Mouse (Mus musculus) adrenal gland, adult 2 months (tissue): Measurements from ENCODE around the gene Cmtm1. TPM values are rescaled to one million over a fixed set of nuclear protein-coding genes. Genes with fewer than 3 reads are reported as not detected.
"Not testable (repeated sequence)": the region's sequence is repeated elsewhere in the genome, so short reads cannot be mapped to it uniquely, and the experiment has no call there.

ENCODE experiments used
- DNase-seq: peaks from one replicate; pipeline ENCODE4 v3.0.0; 2021
- long read RNA-seq: library from polyadenylated mRNA; stranded (forward); transcript quantifications from one replicate; pipeline ENCODE4 v2.0.0, GENCODE M21; 2021
- polyA plus RNA-seq: library from polyadenylated mRNA; depleted of rRNA; stranded (reverse); fragments of >200 nt; gene quantifications from 2 replicates; pipeline ENCODE4 v1.2.3, GENCODE M21; 2012; rRNA removed
- total RNA-seq, 2 experiments: library from RNA; stranded (reverse); gene quantifications; 2 replicates each; pipeline ENCODE4 v1.2.3; 2021

Gene Cmtm1
- under 1 TPM in 1 of 2 experiments, not detected in 1; 0.29 TPM for total RNA-seq
- polyA plus RNA-seq = 0.09 TPM in 1 of 2 replicates, not detected in the other
- long read RNA-seq = 0 reads

DNA sequence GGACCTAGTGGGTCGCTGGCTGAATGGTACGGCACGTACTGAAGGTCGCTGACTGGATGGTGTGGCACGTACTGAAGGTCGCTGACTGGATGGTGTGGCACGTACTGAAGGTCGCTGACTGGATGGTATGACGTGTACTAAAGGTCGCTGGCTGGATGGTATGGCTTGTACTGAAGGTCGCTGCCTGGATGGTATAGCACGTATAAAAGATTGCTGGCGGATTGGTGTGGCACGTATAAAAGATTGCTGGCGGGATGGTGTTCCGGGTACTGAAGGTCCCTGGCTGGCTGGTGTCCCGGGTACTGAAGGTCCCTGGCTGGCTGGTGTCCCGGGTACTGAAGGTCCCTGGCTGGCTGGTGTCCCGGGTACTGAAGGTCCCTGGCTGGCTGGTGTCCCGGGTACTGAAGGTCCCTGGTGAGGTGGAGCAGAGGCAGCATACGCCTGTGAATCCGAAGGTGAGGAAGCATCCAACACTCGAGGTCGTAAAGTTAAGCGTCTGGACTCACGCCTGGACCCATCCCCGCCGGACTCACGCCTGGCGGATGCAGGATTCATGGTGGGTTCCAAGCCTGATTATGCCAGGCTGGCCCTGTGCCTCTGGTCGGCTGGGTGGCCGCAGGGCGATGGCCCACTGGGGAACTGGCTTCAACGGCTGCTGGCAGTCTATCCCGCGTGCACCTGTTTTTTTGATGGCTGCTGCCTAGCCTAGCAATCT, at the start of gene Cmtm1, which contains the start of gene Gm45711:
Gene Cmtm1, minus strand, starts transcription at position 705 of the 715 bp plus-strand sequence.
Gene Gm45711, minus strand, starts transcription at position 641 of the 715 bp plus-strand sequence.
- peak; percentile 91 for DNase-seq

DNA sequence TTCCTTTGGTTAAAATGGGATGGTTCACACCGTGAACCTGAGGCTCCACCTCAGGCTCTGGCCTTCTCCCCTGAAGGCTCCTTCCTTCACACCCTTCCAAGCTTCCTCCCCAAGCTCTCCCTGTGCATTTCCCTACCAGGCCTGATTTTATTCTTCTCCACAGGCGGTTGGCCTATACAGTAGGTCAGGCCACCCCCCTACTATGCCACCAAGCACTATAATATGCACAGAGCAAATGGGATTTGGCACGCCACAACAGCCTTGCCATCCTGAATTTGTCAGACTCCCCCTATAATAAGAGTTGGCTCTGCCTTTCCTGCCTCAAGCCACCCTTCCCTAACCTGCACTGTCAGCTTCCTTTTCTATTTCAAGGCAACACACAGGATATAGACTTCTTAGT, 48.7 kb upstream of the Cmtm1 start:
- no peak for DNase-seq

DNA sequence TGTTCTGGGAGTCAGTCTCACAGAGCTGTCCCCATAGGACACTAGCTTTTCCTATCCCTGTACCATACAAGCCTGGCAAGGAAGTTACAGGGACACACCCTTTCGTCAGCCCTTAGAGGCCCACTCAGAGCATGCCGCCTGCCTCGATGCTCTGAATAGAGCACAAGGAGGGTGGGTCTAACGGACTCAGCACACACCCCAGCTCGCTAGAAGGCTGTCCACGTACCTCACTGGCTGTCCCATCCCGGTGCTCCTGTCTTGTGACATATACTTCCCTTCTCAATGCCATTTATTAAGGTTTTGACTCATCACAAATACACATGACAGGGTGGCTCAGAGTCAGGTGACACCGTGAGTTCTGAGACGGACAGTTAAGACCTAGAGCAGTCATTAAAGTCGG, 44.6 kb upstream of the Cmtm1 start:
- no peak for DNase-seq

DNA sequence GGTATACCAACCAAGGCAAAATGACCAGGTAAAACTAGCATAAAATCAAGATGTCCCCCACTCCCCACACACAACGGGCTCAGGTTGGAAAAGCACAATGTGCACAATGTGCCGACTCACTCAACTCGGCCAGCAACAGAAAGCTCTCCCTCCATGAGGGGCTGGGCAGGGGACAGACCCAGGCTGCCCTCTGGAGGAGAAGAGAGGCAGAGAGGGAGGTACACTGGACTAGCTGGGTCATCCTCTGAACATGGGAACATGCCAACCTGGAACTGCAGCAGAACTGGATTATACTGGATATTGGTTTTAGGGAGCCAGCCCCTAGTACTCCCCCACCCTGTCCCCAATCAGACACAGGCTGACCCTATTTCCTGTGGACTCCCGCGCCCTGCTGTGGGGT, 43.2 kb upstream of the Cmtm1 start:
- DNase-seq = no peak

DNA sequence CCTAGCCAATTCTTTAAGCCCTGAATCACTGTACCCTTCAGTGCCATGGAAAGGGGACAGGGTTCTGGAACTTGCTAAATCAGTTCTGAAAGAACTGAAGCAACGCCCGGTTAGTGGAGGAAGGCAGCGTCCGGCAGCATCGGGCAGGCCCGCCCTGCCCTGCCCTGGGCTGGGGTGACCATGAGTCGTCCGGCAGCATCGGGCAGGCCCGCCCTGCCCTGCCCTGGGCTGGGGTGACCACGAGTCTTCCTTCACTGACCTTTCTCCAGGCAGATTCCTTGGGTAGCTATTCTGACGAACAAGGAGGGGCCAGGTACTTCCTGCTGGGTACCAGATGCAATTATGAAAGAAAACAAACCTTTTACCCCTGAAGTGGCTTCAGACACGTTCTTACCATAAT, 40.1 kb upstream of the Cmtm1 start:
- DNase-seq = no peak

DNA sequence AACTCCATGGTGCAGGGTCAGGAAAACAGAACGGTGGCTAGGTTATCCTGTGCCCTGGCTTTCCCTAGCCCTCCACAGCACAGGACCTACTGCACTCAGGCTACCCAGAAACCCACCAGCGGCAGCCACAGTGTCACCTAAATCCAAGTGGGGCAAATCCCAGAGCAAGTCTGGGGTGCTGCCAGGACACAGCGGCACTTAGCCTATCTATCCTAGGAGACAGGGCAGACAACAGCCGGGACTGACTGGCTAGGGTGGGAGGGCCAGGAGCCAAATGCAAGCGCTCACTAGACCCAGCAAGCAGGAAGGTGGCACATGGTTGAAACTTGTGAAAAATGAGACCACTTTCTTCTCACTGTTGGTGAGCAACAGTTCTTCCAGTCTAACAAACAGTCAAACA, 39.0 kb upstream of the Cmtm1 start:
- DNase-seq = no peak

DNA sequence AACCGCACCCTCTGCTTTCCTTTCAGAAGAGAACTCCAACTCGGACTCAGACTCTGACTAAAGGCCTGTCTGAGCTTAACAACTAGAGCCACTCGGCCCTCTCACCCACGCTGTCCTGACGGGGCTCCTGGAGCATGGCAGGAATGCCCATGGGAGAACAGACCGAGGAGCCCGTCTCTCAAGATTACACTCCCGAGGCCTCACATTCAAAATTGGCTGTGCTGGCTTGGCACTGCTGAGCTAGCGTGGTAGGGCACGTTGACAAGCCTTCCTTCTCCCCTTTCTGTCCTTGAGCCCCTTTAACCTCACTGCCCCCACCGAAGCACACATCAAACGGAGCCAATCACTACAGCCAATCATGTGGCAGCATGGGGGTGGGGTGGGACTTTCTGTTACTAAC, 36.8 kb upstream of the Cmtm1 start:
- peak; percentile 30 for DNase-seq

DNA sequence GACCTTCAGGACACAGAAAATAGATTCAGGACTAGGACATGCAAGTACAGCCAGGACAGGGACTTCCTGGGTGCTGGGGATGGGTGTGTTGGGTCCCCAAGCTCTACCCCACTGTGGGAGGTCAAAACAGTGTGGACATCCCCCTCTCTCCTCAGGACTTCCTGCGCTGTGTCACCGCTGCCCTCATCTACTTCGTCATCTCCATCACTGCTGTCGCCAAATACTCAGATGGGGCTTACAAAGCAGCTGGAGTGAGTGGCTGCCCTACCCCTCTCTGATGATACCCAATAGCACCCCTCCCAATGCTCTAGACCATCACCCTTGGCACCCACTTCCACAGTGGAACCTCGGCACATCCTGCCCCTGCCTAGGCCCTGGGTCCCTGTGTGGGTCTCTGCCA, 34.7 kb upstream of the Cmtm1 start:
- DNase-seq = no peak

DNA sequence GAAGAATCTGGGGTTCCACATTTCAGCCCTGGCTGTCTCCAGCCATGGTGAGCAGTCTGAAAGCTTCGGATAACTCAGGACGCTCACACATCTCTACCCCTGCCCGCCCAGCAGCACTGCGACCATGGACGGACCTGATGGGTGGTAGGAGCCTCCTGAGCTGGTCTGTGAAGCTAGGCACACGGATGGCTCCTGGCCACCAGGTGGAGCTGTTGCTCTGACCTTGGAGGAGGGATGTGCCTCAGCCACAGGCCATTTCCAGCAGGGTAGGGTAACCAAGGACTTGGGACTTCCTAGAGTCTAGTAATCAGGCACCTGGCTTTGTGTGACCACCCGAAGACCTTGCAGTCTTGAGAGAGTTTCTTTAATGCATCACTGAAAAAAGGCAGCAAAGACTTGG, 34.0 kb upstream of the Cmtm1 start:
- peak; percentile 87 for DNase-seq

DNA sequence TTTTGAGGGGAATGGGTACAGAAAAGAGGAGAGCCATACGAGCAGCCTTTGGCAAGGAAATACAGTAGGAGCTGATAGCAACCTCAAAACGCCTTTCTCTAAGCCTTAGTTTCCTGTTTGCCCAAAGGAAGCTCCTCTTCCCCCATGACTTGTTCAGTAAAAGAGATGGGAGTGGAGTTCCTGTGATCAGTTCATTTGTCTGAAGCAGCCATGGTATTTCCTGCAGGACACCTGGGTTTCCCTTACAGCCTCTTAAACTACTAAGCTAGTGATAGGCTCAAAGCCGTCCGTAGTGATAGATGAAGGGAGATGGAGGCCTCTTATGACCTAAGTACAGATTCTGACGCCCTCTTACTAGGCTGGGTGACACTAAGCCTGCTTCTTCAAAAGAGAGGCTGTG, 32.5 kb upstream of the Cmtm1 start:
- no peak for DNase-seq

DNA sequence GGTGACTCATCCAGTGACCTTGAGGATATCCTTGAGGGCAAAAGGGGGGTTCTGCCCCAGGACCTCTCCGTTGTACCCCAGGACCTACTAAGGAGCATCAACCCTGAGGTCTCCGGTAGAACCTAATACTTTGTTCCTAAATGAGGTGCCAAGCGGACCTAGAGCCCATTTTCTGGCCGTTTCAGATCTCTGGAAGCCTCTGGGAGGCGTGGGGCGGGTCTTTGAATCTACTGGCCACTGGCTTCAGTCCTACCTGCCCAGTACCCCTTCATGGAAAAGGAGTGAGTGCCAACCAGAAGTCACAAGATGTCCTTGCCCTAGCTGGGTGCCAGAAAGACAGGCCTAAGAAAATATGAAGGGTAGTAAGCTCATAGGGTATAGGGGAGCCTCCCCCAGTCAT, 31.7 kb upstream of the Cmtm1 start:
- no peak for DNase-seq

DNA sequence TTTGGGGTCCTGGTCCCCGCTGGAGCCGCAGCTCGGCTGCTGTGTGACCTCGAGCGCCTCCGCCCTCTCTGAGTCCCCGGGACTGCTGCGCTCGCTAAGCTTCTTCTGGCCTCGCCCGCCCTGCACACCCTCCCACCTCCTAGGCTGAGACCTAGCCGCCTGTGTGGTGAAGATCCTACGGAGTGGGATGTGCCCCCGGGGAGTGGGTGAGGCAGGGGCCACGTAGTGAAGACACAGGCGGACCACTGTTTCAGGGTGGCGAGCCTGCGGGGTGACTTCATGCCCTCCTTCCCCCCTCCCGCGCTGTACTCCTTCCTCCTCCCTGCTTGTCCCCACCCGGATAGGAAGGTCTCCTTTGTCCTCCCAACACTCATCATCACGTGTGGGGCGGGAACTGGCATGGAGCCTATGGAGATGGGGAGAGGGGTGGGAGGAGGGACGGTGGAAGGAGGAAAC, 31.2 kb upstream of the Cmtm1 start:
- peak; percentile 88 for DNase-seq

DNA sequence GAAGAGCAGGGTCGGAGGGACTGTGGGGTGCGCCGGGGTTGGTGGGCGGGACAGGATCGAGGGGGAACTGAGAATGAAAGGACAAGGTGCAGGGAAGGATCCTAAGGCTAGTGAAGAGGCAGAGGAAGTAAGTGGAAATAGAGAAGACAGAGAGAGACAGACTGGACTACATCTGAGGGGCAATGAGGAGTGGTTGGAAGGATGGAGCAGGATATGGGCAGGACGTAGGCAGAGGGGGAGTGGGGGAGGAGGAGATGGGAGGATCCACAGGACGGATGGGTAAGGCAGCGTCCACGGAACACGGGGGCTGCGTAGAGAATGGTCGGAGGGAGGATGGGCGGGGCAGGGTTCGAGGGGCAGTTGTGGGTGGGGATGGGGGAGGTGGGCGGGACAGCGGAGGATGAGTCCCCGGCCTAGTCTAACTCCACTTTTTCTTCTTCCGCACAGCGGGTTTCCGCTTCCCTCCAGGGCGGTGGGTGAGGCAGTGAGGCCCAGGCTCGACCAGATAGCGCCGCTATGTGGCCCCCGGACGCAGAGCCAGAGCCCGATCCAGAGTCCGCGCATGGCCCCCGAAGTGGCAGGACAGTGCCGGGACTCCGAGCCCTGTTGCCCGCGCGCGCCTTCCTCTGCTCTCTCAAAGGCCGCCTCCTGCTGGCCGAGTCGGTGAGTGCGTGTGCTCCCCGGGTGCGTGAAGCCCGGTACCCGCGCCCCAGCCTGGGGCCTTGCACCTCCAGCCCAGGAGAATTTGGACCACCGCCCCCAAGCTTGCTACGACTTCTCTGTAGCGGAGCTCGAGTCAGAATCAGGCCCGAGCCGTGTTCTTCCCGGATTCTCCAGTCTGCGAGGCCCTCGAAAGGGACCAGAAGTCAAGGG, 30.5 kb upstream of the Cmtm1 start:
- peak; percentile 88 for DNase-seq

DNA sequence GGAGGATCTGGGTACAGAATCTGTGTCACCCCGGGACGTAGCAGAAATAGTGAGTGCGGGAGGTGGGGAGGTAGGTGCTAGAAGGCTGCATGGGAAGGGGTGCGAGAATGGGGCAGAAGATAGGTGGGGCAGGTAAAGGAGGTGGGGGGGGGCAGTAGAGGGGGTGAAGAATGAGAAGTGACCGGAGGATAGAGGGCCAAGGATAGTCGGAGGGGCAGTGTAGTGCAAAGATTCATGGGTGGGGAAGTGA, 30.0 kb upstream of the Cmtm1 start:
- peak; percentile 21 for DNase-seq

DNA sequence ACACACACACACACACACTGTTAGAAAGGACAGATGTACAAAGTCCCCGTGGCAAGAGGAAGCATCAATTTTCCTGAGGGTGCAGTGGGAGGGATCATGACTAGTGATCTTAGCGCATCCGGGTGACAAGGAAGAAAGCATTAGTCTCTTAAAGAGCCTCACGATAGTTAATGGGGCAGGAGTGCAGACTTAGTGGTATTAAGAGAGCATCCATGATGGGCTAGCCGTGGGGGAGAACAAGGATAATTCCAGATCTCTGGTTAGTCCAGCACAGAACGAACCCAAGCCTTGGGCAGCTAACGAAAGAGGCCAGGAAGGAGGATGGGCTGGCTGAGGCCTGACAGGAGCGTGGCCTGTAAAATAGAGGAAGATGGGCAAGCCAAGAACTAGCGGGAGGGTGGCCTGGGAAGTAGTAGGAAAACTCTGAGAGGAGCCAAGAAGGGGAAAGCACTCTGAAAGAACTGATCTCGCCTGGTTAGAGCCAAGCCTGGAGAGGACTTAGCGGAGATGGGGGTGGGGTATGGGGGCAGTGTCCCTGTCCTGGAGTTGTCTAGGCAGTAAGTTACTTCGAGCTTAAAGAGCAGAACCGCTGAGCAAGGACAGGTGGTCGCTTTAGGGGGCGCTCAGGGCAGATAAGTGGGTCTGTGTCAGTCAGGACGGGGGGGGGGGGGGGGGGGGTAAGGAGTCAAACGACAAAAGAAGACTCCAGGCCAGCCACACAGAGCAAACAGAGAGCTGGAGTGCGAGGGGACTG, 29.5 kb upstream of the Cmtm1 start, which contains the start of gene Cmtm3:
Gene Cmtm3, plus strand, starts transcription at position 182 of the 754 bp plus-strand sequence.
- DNase-seq = peak; percentile 54

DNA sequence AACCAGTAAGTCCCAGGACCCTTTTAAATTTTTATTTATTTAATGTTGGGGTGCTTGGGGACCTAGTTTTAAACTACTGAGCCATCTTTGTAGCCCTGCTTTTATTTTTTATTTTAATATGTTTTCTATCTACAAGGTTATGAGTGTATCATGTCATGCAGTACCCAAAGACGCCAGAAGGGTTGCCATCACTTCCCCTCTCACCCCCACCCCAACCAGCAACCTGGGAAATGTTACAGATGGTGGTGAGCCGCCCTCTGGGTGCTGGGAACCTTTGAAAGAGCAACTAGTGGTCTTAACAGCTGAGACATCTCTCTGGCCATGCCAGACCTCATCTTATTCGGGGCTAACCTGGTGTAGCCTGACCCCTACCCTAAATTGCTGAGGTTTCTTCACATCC, 27.9 kb upstream of the Cmtm1 start:
- no peak for DNase-seq

DNA sequence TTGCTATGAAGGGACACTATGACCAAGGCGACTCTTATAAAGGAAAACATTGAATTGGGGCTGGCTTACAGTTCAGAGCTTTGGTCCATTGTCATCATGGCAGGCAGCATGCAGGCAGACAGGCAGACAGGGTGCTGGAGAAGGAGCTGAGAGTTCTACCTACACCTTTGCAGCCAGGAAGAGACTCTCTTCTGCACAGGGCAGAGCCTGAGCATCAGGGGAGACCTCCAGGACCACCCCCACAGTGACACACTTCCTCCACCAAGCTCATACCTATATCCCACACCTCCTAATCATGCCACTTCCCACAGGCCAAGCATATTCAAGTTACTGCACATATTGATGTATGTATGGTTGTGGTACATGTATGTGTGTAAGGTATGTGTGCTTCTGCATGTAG, 26.9 kb upstream of the Cmtm1 start:
- no peak for DNase-seq

DNA sequence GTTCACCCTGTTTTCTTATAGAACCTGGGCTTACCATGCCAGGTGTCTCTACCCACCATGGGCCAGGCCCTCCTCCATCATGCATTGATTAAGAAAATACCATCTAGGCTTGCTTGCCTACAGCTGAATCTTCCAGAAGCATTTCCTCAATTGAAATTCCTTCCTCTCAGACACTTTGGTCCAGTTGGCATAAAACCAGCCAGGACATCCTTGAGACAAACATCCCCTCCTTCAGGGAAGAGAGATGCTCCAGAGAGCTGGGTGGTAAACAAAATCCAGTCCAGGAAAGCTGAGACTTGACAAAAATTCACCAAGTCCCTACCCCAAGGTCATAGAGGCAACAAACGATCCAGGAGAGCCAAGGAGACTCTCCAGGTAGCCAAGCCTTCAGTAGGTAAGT, 24.3 kb upstream of the Cmtm1 start:
- DNase-seq = no peak

DNA sequence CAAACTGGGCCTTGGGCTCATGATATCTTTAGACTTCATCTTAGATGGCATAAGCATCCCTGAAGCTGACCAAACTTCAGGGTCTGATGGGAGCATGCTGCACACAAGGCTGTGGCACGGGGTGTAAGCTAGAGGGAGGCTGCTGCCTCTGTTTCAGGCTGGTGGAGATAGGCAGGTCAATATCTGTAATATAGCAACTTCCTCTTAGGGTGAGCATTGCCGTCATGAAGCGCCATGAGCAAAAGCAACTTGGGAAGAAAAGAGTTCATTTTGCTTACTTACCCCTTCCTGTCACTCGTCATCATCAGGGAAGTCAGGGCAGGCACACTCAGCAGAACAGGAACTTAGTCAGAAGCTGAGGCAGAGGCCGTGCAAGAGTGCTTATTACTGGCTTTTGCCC, 23.8 kb upstream of the Cmtm1 start:
- no peak for DNase-seq

DNA sequence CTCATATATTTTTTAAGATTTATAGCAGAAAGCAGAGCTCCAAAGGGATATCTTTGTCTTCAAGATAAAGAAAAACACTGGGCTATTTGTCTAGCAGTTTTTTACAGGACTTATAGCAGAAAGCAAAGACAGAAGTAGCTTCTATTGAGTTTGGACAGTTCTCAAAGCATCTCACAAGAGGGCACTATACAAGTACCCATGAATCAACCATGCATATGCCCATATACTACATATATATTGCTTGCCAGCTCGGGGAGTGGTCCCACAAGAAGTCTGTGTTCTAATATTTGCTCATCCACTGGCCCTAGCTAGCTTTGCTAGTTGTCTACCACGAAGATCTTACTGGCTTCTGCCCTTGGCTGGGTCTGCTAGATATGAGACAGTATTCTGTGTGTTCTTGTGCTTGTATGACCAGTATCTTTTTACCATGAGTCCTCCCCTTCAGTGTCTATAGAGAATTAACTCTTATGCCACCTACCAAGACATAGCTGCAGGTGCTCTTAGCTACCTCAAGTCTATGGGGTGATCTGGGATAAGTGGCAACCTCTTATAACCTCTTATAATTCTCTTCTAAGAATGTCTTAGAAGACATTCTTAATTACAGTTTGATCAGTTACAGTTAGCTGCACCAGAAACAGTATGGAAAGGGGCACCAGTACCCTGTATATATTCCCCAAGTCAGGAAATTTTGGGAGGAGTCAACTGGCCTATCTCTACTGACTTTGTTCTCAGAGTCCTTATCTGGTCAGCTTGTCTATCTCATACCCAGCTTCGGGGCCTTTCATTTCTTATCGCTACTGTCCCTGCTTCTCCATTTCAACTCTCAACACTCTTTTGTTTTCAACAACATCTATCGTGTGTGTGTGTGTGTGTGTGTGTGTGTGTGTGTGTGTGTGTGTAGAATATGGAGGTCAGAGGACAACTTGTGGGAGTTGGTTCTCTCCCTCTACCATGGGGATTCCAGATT, 23.0 kb upstream of the Cmtm1 start:
- DNase-seq = no peak

DNA sequence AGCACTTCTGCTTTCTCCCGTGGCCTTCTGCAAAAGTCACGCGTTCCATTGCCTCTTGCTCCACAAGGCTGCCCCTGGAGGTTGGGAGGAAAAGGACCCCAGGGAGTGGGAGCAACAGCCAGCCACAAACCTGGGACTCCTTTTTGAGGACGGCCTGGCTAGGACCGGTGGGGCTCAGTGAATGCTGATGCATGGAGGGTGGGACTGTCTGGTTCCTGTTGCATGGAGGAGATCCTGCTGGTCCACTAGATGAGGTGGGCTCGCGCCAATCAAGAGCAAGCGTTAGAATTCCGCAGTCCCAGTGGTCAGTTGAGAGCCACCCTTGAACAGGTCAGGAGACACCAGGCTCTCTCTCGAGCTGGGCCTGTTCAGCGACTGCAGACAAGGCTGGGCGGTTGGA, 12.0 kb upstream of the Cmtm1 start, which contains the start of gene Cmtm2b:
Gene Cmtm2b, plus strand, starts transcription at position 301 of the 400 bp plus-strand sequence.
- DNase-seq = not testable (repeated sequence)
